Mouse (Mus musculus) left cerebral cortex, postnatal 10 days (tissue): ENCODE measurements at regions not wholly inside any gene's neighbourhood (a gene's known extent, or its start where the extent isn't known, plus 50 kb on each side); places are given as distances from the start of the nearest gene placed in this dataset.
"Not testable (repeated sequence)": the region's sequence is repeated elsewhere in the genome, so short reads cannot be mapped to it uniquely, and the experiment has no call there.

Experiments
- DNase-seq, 2 experiments: peaks; one replicate each; pipeline ENCODE4 v3.0.0; 2021 to 2022; ENCODE audit warnings: low spot score in 2 of 2, mixed read lengths in 1 of 2; ENCODE audit errors: extremely low spot score in 1 of 2
- intact Hi-C: fragments of 180-260 bp; cut with DNase I; formaldehyde crosslinking; loops from one replicate; pipeline ENCODE4 v1.15.1; 2025

- DNase-seq = no peak
- intact Hi-C loops = no loop called here
Measured at GRCm38 (mm10) chr3:113105979-113106378, 152.7 kb downstream of the Amy2a5 start.

GRCm38 (mm10) chr3:113090850-113091249 is 167.8 kb downstream of the Amy2a5 start:
- intact Hi-C loops, DNase-seq: not testable (repeated sequence)

GRCm38 (mm10) chr3:113080704-113081103 is 177.9 kb downstream of the Amy2a5 start:
- peak; percentile 47 to 60 for DNase-seq
- intact Hi-C loops = no loop called here
